Mouse (Mus musculus): ENCODE data around the gene Dock8. TPM values are rescaled to one million over a fixed set of nuclear protein-coding genes. Genes with fewer than 3 reads are reported as not detected.
"Not testable (repeated sequence)": the region's sequence is repeated elsewhere in the genome, so short reads cannot be mapped to it uniquely, and the experiment has no call there.

The Dock8 gene
- polyA plus RNA-seq, 1 experiment from 2014 or later, result 5.0 TPM

GRCm38 (mm10) chr19:25022766-25023165, 23.4 kb downstream of the Dock8 start:
- H3K9me3 ChIP-seq (ENCODE audit: control insufficient read depth, low read length), result no peaks in the 10 kb centered on the region
- WGBS, result 88% methylated on average over 6 of the region's 6 CpGs

GRCm38 (mm10) chr19:25031765-25032164, 32.4 kb downstream of the Dock8 start:
- WGBS, result 78% methylated on average over 4 of the region's 4 CpGs

More at GRCm38 (mm10) chr19:25022766-25023165, 23.4 kb downstream of the Dock8 start:
- Histone ChIP-seq H3K4me3 (ENCODE audit: low read length) (no peak overlapping the region), H3K9ac (ENCODE audit: low read depth, low read length) (no peak overlapping the region), H3K27ac (ENCODE audit: low read length) (no peak overlapping the region), H3K4me2 (ENCODE audit: low read depth, low read length) (no peak overlapping the region), H3K4me1 (ENCODE audit: control insufficient read depth, insufficient read depth, low read length) (no peaks in the 10 kb centered on the region), H3K36me3 (ENCODE audit: control insufficient read depth, insufficient read depth, low read length) (no peaks in the 10 kb centered on the region), H3K27me3 (replicated peaks; ENCODE audit: control insufficient read depth, insufficient read depth, low read length) (no peaks in the 10 kb centered on the region)
- no peak for ATAC-seq

GRCm38 (mm10) chr19:25033008-25033407, 33.7 kb downstream of the Dock8 start:
- not testable (repeated sequence) for H3K9ac ChIP-seq (ENCODE audit: low read depth, low read length); ATAC-seq; H3K4me1 ChIP-seq (ENCODE audit: control insufficient read depth, insufficient read depth, low read length); H3K27ac ChIP-seq (ENCODE audit: low read length); H3K9me3 ChIP-seq (ENCODE audit: control insufficient read depth, low read length); H3K4me2 ChIP-seq (ENCODE audit: low read depth, low read length); H3K27me3 ChIP-seq (replicated peaks; ENCODE audit: control insufficient read depth, insufficient read depth, low read length); H3K36me3 ChIP-seq (ENCODE audit: control insufficient read depth, insufficient read depth, low read length); H3K4me3 ChIP-seq (ENCODE audit: low read length)
- WGBS, result 78% methylated on average over 5 of the region's 18 CpGs

More at GRCm38 (mm10) chr19:25031765-25032164, 32.4 kb downstream of the Dock8 start:
- Histone ChIP-seq H3K27me3 (replicated peaks; ENCODE audit: control insufficient read depth, insufficient read depth, low read length) (no peaks in the 10 kb centered on the region), H3K4me2 (ENCODE audit: low read depth, low read length) (no peak overlapping the region), H3K27ac (ENCODE audit: low read length) (no peak overlapping the region), H3K4me1 (ENCODE audit: control insufficient read depth, insufficient read depth, low read length) (no peaks in the 10 kb centered on the region), H3K4me3 (ENCODE audit: low read length) (no peak overlapping the region), H3K9me3 (ENCODE audit: control insufficient read depth, low read length) (no peaks in the 10 kb centered on the region), H3K36me3 (ENCODE audit: control insufficient read depth, insufficient read depth, low read length) (no peaks in the 10 kb centered on the region), H3K9ac (ENCODE audit: low read depth, low read length) (no peak overlapping the region)
- ATAC-seq, result no peak

- Histone ChIP-seq H3K4me2 (ENCODE audit: low read depth, low read length) (no peak overlapping the region), H3K4me1 (ENCODE audit: control insufficient read depth, insufficient read depth, low read length) (no peaks in the 10 kb centered on the region), H3K27me3 (replicated peaks; ENCODE audit: control insufficient read depth, insufficient read depth, low read length) (no peaks in the 10 kb centered on the region), H3K9me3 (ENCODE audit: control insufficient read depth, low read length) (no peaks in the 10 kb centered on the region), H3K4me3 (ENCODE audit: low read length) (no peak overlapping the region), H3K27ac (ENCODE audit: low read length) (no peak overlapping the region), H3K9ac (ENCODE audit: low read depth, low read length) (no peak overlapping the region), H3K36me3 (ENCODE audit: control insufficient read depth, insufficient read depth, low read length) (no peaks in the 10 kb centered on the region)
- WGBS, result 77% methylated on average over 6 of the region's 6 CpGs
- ATAC-seq, result no peak
These were observed 36.5 kb downstream of the Dock8 start for GRCm38 (mm10) chr19:25035825-25036224.

GRCm38 (mm10) chr19:25036784-25037183, 37.5 kb downstream of the Dock8 start:
- no peak overlapping the region for H3K4me3 ChIP-seq (ENCODE audit: low read length)
- H3K36me3 ChIP-seq (ENCODE audit: control insufficient read depth, insufficient read depth, low read length), result no peaks in the 10 kb centered on the region
- H3K27ac ChIP-seq (ENCODE audit: low read length), result no peak overlapping the region
- 82% methylated on average over 5 of the region's 5 CpGs for WGBS
- no peaks in the 10 kb centered on the region for H3K4me1 ChIP-seq (ENCODE audit: control insufficient read depth, insufficient read depth, low read length)
- no peak overlapping the region for H3K4me2 ChIP-seq (ENCODE audit: low read depth, low read length)
- H3K9ac ChIP-seq (ENCODE audit: low read depth, low read length), result no peak overlapping the region
- no peaks in the 10 kb centered on the region for H3K9me3 ChIP-seq (ENCODE audit: control insufficient read depth, low read length)
- no peak for ATAC-seq
- H3K27me3 ChIP-seq (replicated peaks; ENCODE audit: control insufficient read depth, insufficient read depth, low read length), result no peaks in the 10 kb centered on the region

GRCm38 (mm10) chr19:25037249-25037648, 37.9 kb downstream of the Dock8 start:
- Histone ChIP-seq H3K27me3 (replicated peaks; ENCODE audit: control insufficient read depth, insufficient read depth, low read length) (no peaks in the 10 kb centered on the region), H3K36me3 (ENCODE audit: control insufficient read depth, insufficient read depth, low read length) (no peaks in the 10 kb centered on the region), H3K4me2 (ENCODE audit: low read depth, low read length) (no peak overlapping the region), H3K4me3 (ENCODE audit: low read length) (no peak overlapping the region), H3K9ac (ENCODE audit: low read depth, low read length) (no peak overlapping the region), H3K27ac (ENCODE audit: low read length) (no peak overlapping the region), H3K9me3 (ENCODE audit: control insufficient read depth, low read length) (no peaks in the 10 kb centered on the region), H3K4me1 (ENCODE audit: control insufficient read depth, insufficient read depth, low read length) (no peaks in the 10 kb centered on the region)
- peak; percentile 16; the same call in 1 of the 2 replicates for ATAC-seq
- 73% methylated on average over 4 of the region's 4 CpGs for WGBS

- no peaks in the 10 kb centered on the region for H3K4me1 ChIP-seq (ENCODE audit: control insufficient read depth, insufficient read depth, low read length)
- H3K4me2 ChIP-seq (ENCODE audit: low read depth, low read length), result no peak overlapping the region
- H3K27me3 ChIP-seq (replicated peaks; ENCODE audit: control insufficient read depth, insufficient read depth, low read length), result no peaks in the 10 kb centered on the region
- no peak overlapping the region for H3K9ac ChIP-seq (ENCODE audit: low read depth, low read length)
- H3K36me3 ChIP-seq (ENCODE audit: control insufficient read depth, insufficient read depth, low read length), result no peaks in the 10 kb centered on the region
- ATAC-seq, result no peak
- no peak overlapping the region for H3K27ac ChIP-seq (ENCODE audit: low read length)
- no peaks in the 10 kb centered on the region for H3K9me3 ChIP-seq (ENCODE audit: control insufficient read depth, low read length)
- H3K4me3 ChIP-seq (ENCODE audit: low read length), result no peak overlapping the region
- WGBS, result 37% methylated on average over 6 of the region's 6 CpGs
These were observed 39.0 kb downstream of the Dock8 start for GRCm38 (mm10) chr19:25038293-25038692.

- Histone ChIP-seq H3K36me3 (ENCODE audit: control insufficient read depth, insufficient read depth, low read length) (no peaks in the 10 kb centered on the region), H3K9me3 (ENCODE audit: control insufficient read depth, low read length) (no peaks in the 10 kb centered on the region), H3K4me2 (ENCODE audit: low read depth, low read length) (no peak overlapping the region), H3K4me1 (ENCODE audit: control insufficient read depth, insufficient read depth, low read length) (no peaks in the 10 kb centered on the region), H3K27me3 (replicated peaks; ENCODE audit: control insufficient read depth, insufficient read depth, low read length) (no peaks in the 10 kb centered on the region), H3K9ac (ENCODE audit: low read depth, low read length) (no peak overlapping the region), H3K27ac (ENCODE audit: low read length) (no peak overlapping the region), H3K4me3 (ENCODE audit: low read length) (no peak overlapping the region)
- ATAC-seq, result no peak
- WGBS, result 44% methylated on average over 6 of the region's 6 CpGs
These were observed 41.9 kb downstream of the Dock8 start for GRCm38 (mm10) chr19:25041209-25041608.

GRCm38 (mm10) chr19:25042973-25043372, 43.6 kb downstream of the Dock8 start:
- Histone ChIP-seq H3K36me3 (ENCODE audit: control insufficient read depth, insufficient read depth, low read length) (no peaks in the 10 kb centered on the region), H3K27me3 (replicated peaks; ENCODE audit: control insufficient read depth, insufficient read depth, low read length) (no peaks in the 10 kb centered on the region), H3K27ac (ENCODE audit: low read length) (peak overlapping the region; percentile 25; the same call in 1 of the 2 replicates), H3K4me2 (ENCODE audit: low read depth, low read length) (no peak overlapping the region), H3K9me3 (ENCODE audit: control insufficient read depth, low read length) (no peaks in the 10 kb centered on the region), H3K4me1 (ENCODE audit: control insufficient read depth, insufficient read depth, low read length) (no peaks in the 10 kb centered on the region), H3K4me3 (ENCODE audit: low read length) (no peak overlapping the region), H3K9ac (ENCODE audit: low read depth, low read length) (no peak overlapping the region)
- 62% methylated on average over 11 of the region's 11 CpGs for WGBS
- ATAC-seq, result peak; percentile 75

GRCm38 (mm10) chr19:25044057-25044456, 44.7 kb downstream of the Dock8 start:
- no peaks in the 10 kb centered on the region for H3K36me3 ChIP-seq (ENCODE audit: control insufficient read depth, insufficient read depth, low read length)
- H3K4me3 ChIP-seq (ENCODE audit: low read length), result no peak overlapping the region
- H3K4me2 ChIP-seq (ENCODE audit: low read depth, low read length), result peak overlapping the region; percentile 2; the same call in 1 of the 2 replicates
- H3K27ac ChIP-seq (ENCODE audit: low read length), result peak overlapping the region; percentile 62
- no peaks in the 10 kb centered on the region for H3K27me3 ChIP-seq (replicated peaks; ENCODE audit: control insufficient read depth, insufficient read depth, low read length)
- ATAC-seq, result peak; percentile 80
- WGBS, result 72% methylated on average over 3 of the region's 3 CpGs
- H3K9ac ChIP-seq (ENCODE audit: low read depth, low read length), result no peak overlapping the region
- H3K4me1 ChIP-seq (ENCODE audit: control insufficient read depth, insufficient read depth, low read length), result no peaks in the 10 kb centered on the region
- H3K9me3 ChIP-seq (ENCODE audit: control insufficient read depth, low read length), result no peaks in the 10 kb centered on the region
